Mouse (Mus musculus): ENCODE results near the gene Nt5c2.

- TF ChIP-seq CTCF (IDR thresholded peaks at IDR 0.05): no peak
- no peak for TF ChIP-seq EP300 (IDR thresholded peaks at IDR 0.05)
Observed at GRCm38 (mm10) chr19:46898222-46898621, 116.7 kb downstream of the Nt5c2 start.

All from lung, postnatal 0 days (tissue).